Mouse (Mus musculus) embryonic facial prominence, embryonic 10.5 days (tissue): ENCODE data around the gene Ccdc149. TPM values are rescaled to one million over a fixed set of nuclear protein-coding genes. Genes with fewer than 3 reads are reported as not detected.

ENCODE experiments used
- DNase-seq: peaks from one replicate; pipeline ENCODE4 v3.0.0-alpha.2; 2017; ENCODE audit warnings: low spot score
- H3K27ac ChIP-seq: fragments of 300-500 bp; sonication (generic); replicated peaks from 2 replicates; pipeline ENCODE4 v1.5.1; 2016; ENCODE audit warnings: mild to moderate bottlenecking
- H3K27me3 ChIP-seq: fragments of 300-500 bp; sonication (generic); replicated peaks from 2 replicates; pipeline ENCODE4 v1.6.1; 2016; ENCODE audit warnings: low read depth, mild to moderate bottlenecking; ENCODE audit not compliant: poor library complexity, severe bottlenecking
- H3K36me3 ChIP-seq: fragments of 300-500 bp; sonication (generic); replicated peaks from 2 replicates; pipeline ENCODE4 v1.6.1; 2016; ENCODE audit warnings: mild to moderate bottlenecking, moderate library complexity
- H3K4me1 ChIP-seq: fragments of 300-500 bp; sonication (generic); 2 replicates; pipeline ENCODE4 v1.6.1; 2016
- H3K4me3 ChIP-seq: fragments of 300-500 bp; sonication (generic); 2 replicates; pipeline ENCODE4 v1.5.1; 2016; ENCODE audit warnings: mild to moderate bottlenecking, moderate library complexity
- H3K9me3 ChIP-seq: fragments of 300-500 bp; sonication (generic); 2 replicates; pipeline ENCODE4 v1.6.1; 2016; ENCODE audit warnings: mild to moderate bottlenecking
- WGBS: fragments of 180-500 bp; shearing (Covaris S2); methylation state at CpG from one replicate; pipeline ENCODE4 v1.1.7; 2016; 5-methylcytosine and 5-hydroxymethylcytosine counted together
- polyA plus RNA-seq: library from polyadenylated mRNA; unstranded; fragments of >200 nt; fragmentation: Nextera tagmentation; extraction: Ambion mirVana; gene quantifications from 2 replicates; pipeline ENCODE4 v1.2.1, GENCODE M21; 2016

Gene Ccdc149
- polyA plus RNA-seq, 1 experiment from 2014 or later = 1.4 TPM

- Histone ChIP-seq H3K9me3 (no peaks in the 10 kb centered on the region), H3K27me3 (no peaks in the 10 kb centered on the region), H3K27ac (peak overlapping the region; percentile 40; the same call in 1 of the 2 replicates), H3K4me1 (0 out of 2 replicates have a peak, but pooled peaks cover 4% of the 10 kb centered on the region), H3K4me3 (no peak overlapping the region), H3K36me3 (no peaks in the 10 kb centered on the region)
- DNase-seq = no peak
- 78% methylated on average over 16 of the region's 16 CpGs for WGBS
Measured at GRCm38 (mm10) chr5:52391471-52391870, 79.8 kb downstream of the Ccdc149 start.

GRCm38 (mm10) chr5:52390381-52390780, 80.9 kb downstream of the Ccdc149 start:
- DNase-seq = no peak

GRCm38 (mm10) chr5:52388092-52388749, 83.1 kb downstream of the Ccdc149 start:
- DNase-seq = no peak
- no peaks in the 10 kb centered on the region for H3K9me3 ChIP-seq
- WGBS = 73% methylated on average over 7 of the region's 7 CpGs
- no peaks in the 10 kb centered on the region for H3K36me3 ChIP-seq
- no peaks in the 10 kb centered on the region for H3K27me3 ChIP-seq
- H3K27ac ChIP-seq = no peak overlapping the region
- H3K4me1 ChIP-seq = 0 out of 2 replicates have a peak, but pooled peaks cover 4% of the 10 kb centered on the region
- no peak overlapping the region for H3K4me3 ChIP-seq

More at GRCm38 (mm10) chr5:52390381-52390780, 80.9 kb downstream of the Ccdc149 start:
- H3K36me3 ChIP-seq = no peaks in the 10 kb centered on the region
- WGBS = 90% methylated on average over 6 of the region's 6 CpGs
- no peaks in the 10 kb centered on the region for H3K27me3 ChIP-seq
- 0 out of 2 replicates have a peak, but pooled peaks cover 4% of the 10 kb centered on the region for H3K4me1 ChIP-seq
- H3K4me3 ChIP-seq = no peak overlapping the region
- H3K27ac ChIP-seq = peak overlapping the region; percentile 16; the same call in 1 of the 2 replicates
- H3K9me3 ChIP-seq = no peaks in the 10 kb centered on the region

- Histone ChIP-seq H3K27ac (no peak overlapping the region), H3K27me3 (no peaks in the 10 kb centered on the region), H3K4me3 (no peak overlapping the region), H3K9me3 (no peaks in the 10 kb centered on the region), H3K36me3 (no peaks in the 10 kb centered on the region), H3K4me1 (no peaks in the 10 kb centered on the region)
- DNase-seq = no peak
- 80% methylated on average over 2 of the region's 2 CpGs for WGBS
Measured at GRCm38 (mm10) chr5:52386016-52386415, 85.3 kb downstream of the Ccdc149 start.

GRCm38 (mm10) chr5:52383748-52384147, 87.6 kb downstream of the Ccdc149 start:
- WGBS = 90% methylated on average over 5 of the region's 5 CpGs

GRCm38 (mm10) chr5:52382837-52383236, 88.5 kb downstream of the Ccdc149 start:
- no peak for DNase-seq
- no peaks in the 10 kb centered on the region for H3K27me3 ChIP-seq
- no peak overlapping the region for H3K27ac ChIP-seq
- no peaks in the 10 kb centered on the region for H3K4me1 ChIP-seq
- H3K36me3 ChIP-seq = no peaks in the 10 kb centered on the region
- H3K9me3 ChIP-seq = no peaks in the 10 kb centered on the region
- no peak overlapping the region for H3K4me3 ChIP-seq
- 80% methylated on average over 8 of the region's 8 CpGs for WGBS

More at GRCm38 (mm10) chr5:52383748-52384147, 87.6 kb downstream of the Ccdc149 start:
- no peaks in the 10 kb centered on the region for H3K36me3 ChIP-seq
- H3K9me3 ChIP-seq = no peaks in the 10 kb centered on the region
- H3K27me3 ChIP-seq = no peaks in the 10 kb centered on the region
- H3K4me1 ChIP-seq = no peaks in the 10 kb centered on the region
- no peak for DNase-seq
- H3K4me3 ChIP-seq = no peak overlapping the region
- H3K27ac ChIP-seq = no peak overlapping the region

GRCm38 (mm10) chr5:52375847-52376246, 95.5 kb downstream of the Ccdc149 start:
- H3K4me3 ChIP-seq = no peak overlapping the region
- peak overlapping the region; percentile 44; the same call in 1 of the 2 replicates for H3K27ac ChIP-seq
- no peaks in the 10 kb centered on the region for H3K9me3 ChIP-seq
- no peaks in the 10 kb centered on the region for H3K36me3 ChIP-seq
- no peak for DNase-seq
- no peaks in the 10 kb centered on the region for H3K4me1 ChIP-seq
- WGBS = 88% methylated on average over 9 of the region's 9 CpGs
- no peaks in the 10 kb centered on the region for H3K27me3 ChIP-seq

GRCm38 (mm10) chr5:52370901-52371300, 100.4 kb downstream of the Ccdc149 start:
- WGBS = 90% methylated on average over 6 of the region's 6 CpGs
- 0 out of 2 replicates have a peak, but pooled peaks cover 3% of the 10 kb centered on the region for H3K9me3 ChIP-seq
- no peak for DNase-seq

GRCm38 (mm10) chr5:52367866-52368840, 103.2 kb downstream of the Ccdc149 start:
- Histone ChIP-seq H3K36me3 (no peaks in the 10 kb centered on the region), H3K4me3 (peak overlapping the region; percentile 40), H3K27ac (peak overlapping the region; percentile 80), H3K4me1 (peaks cover 23% of the 10 kb centered on the region), H3K27me3 (peaks cover 35% of the 10 kb centered on the region), H3K9me3 (0 out of 2 replicates have a peak, but pooled peaks cover 3% of the 10 kb centered on the region)
- peak; percentile 50 for DNase-seq
- WGBS = 43% methylated on average over 63 of the region's 63 CpGs

More at GRCm38 (mm10) chr5:52370901-52371300, 100.4 kb downstream of the Ccdc149 start:
- Histone ChIP-seq H3K4me3 (no peak overlapping the region), H3K27me3 (peaks cover 35% of the 10 kb centered on the region), H3K36me3 (no peaks in the 10 kb centered on the region), H3K4me1 (peaks cover 7% of the 10 kb centered on the region), H3K27ac (no peak overlapping the region)

GRCm38 (mm10) chr5:52366661-52367060, 104.7 kb downstream of the Ccdc149 start:
- 74% methylated on average over 2 of the region's 2 CpGs for WGBS
- Histone ChIP-seq H3K4me1 (peaks cover 32% of the 10 kb centered on the region), H3K9me3 (0 out of 2 replicates have a peak, but pooled peaks cover 3% of the 10 kb centered on the region), H3K36me3 (no peaks in the 10 kb centered on the region), H3K27me3 (peaks cover 35% of the 10 kb centered on the region), H3K27ac (no peak overlapping the region), H3K4me3 (no peak overlapping the region)
- DNase-seq = no peak

- Histone ChIP-seq H3K9me3 (0 out of 2 replicates have a peak, but pooled peaks cover 3% of the 10 kb centered on the region), H3K4me1 (peaks cover 32% of the 10 kb centered on the region), H3K27me3 (peaks cover 35% of the 10 kb centered on the region), H3K27ac (no peak overlapping the region), H3K4me3 (no peak overlapping the region), H3K36me3 (no peaks in the 10 kb centered on the region)
- DNase-seq = no peak
- WGBS = 94% methylated on average over 5 of the region's 5 CpGs
Measured at GRCm38 (mm10) chr5:52365930-52366329, 105.4 kb downstream of the Ccdc149 start.

- 48% methylated on average over 5 of the region's 5 CpGs for WGBS
- DNase-seq = peak; percentile 11
- H3K27me3 ChIP-seq = peaks cover 30% of the 10 kb centered on the region
Measured at GRCm38 (mm10) chr5:52364521-52364920, 106.8 kb downstream of the Ccdc149 start.

More at GRCm38 (mm10) chr5:52364521-52364920, 106.8 kb downstream of the Ccdc149 start:
- H3K4me1 ChIP-seq = peaks cover 41% of the 10 kb centered on the region
- H3K36me3 ChIP-seq = no peaks in the 10 kb centered on the region
- H3K27ac ChIP-seq = no peak overlapping the region
- H3K4me3 ChIP-seq = no peak overlapping the region
- H3K9me3 ChIP-seq = 0 out of 2 replicates have a peak, but pooled peaks cover 3% of the 10 kb centered on the region
